Mouse (Mus musculus) lung, embryonic 16.5 days (tissue): ENCODE measurements around the gene Prune1. TPM values are rescaled to one million over a fixed set of nuclear protein-coding genes. Genes with fewer than 3 reads are reported as not detected.

ENCODE experiments used
- ATAC-seq: fragments of 200-750 bp; cut with Nextera tagmentation; 2 replicates; pipeline ENCODE4 v1.8.0; 2017; ENCODE audit warnings: low read depth, mild to moderate bottlenecking, moderate library complexity
- H3K27ac ChIP-seq: fragments of 300-500 bp; sonication (generic); 2 replicates; pipeline ENCODE4 v1.5.1; 2014; ENCODE audit warnings: mild to moderate bottlenecking, control low read depth, low read length
- H3K27me3 ChIP-seq: fragments of 300-500 bp; sonication (generic); 2 replicates; pipeline ENCODE4 v1.6.1; 2014; ENCODE audit warnings: low read depth, low read length, mixed read lengths; ENCODE audit not compliant: control insufficient read depth, insufficient read depth
- H3K36me3 ChIP-seq: fragments of 300-500 bp; sonication (generic); 2 replicates; pipeline ENCODE4 v1.6.1; 2014; ENCODE audit warnings: low read length; ENCODE audit not compliant: control insufficient read depth, insufficient read depth
- H3K4me1 ChIP-seq: fragments of 300-500 bp; sonication (generic); replicated peaks from 2 replicates; pipeline ENCODE4 v1.6.1; 2014; ENCODE audit warnings: low read length, mixed read lengths; ENCODE audit not compliant: control insufficient read depth, insufficient read depth
- H3K4me2 ChIP-seq: fragments of 300-500 bp; sonication (generic); 2 replicates; pipeline ENCODE4 v1.6.1; 2014; ENCODE audit warnings: low read depth, low read length, control low read depth
- H3K4me3 ChIP-seq: fragments of 300-500 bp; sonication (generic); 2 replicates; pipeline ENCODE4 v1.5.1; 2014; ENCODE audit warnings: mild to moderate bottlenecking, low read length, control low read depth
- H3K9ac ChIP-seq: fragments of 300-500 bp; sonication (generic); 2 replicates; pipeline ENCODE4 v1.6.1; 2014; ENCODE audit warnings: low read length, control low read depth
- H3K9me3 ChIP-seq: fragments of 300-500 bp; sonication (generic); 2 replicates; pipeline ENCODE4 v1.6.1; 2016; ENCODE audit warnings: low read length; ENCODE audit not compliant: control insufficient read depth
- WGBS: fragments of 180-500 bp; shearing (Covaris S2); extraction: QIAGEN DNeasy Blood & Tissue Kit; methylation state at CpG from one replicate; pipeline ENCODE4 v1.1.7; 2014; 5-methylcytosine and 5-hydroxymethylcytosine counted together
- polyA plus RNA-seq: library from polyadenylated mRNA; unstranded; fragments of >200 nt; fragmentation: Nextera tagmentation; extraction: Ambion mirVana; gene quantifications from 2 replicates; pipeline ENCODE4 v1.2.1, GENCODE M21; 2015

The Prune1 gene
- polyA plus RNA-seq, 1 experiment from 2014 or later, result 23.9 TPM

GRCm38 (mm10) chr3:95256931-95257330 is 24.9 kb downstream of the Prune1 start:
- H3K9ac ChIP-seq, result no peak overlapping the region
- WGBS, result 89% methylated on average over 5 of the region's 5 CpGs
- H3K4me1 ChIP-seq, result no peaks in the 10 kb centered on the region
- no peak overlapping the region for H3K4me3 ChIP-seq
- H3K27me3 ChIP-seq, result no peaks in the 10 kb centered on the region
- H3K27ac ChIP-seq, result no peak overlapping the region
- ATAC-seq, result no peak
- no peak overlapping the region for H3K4me2 ChIP-seq
- H3K36me3 ChIP-seq, result peaks cover 41% of the 10 kb centered on the region
- H3K9me3 ChIP-seq, result no peaks in the 10 kb centered on the region

GRCm38 (mm10) chr3:95250783-95251424 is 31.0 kb downstream of the Prune1 start, which contains the start of gene Bnipl:
Bnipl (minus strand) TSS chr3:95251193.
- no peaks in the 10 kb centered on the region for H3K27me3 ChIP-seq
- H3K36me3 ChIP-seq, result peaks cover 7% of the 10 kb centered on the region
- peak; percentile 81 for ATAC-seq
- 0 out of 2 replicates have a peak within 1 kb of the TSS, but pooled peaks have one; percentile 10 for H3K4me3 ChIP-seq
- 34% methylated on average over 7 of the region's 7 CpGs for WGBS
- H3K4me2 ChIP-seq, result peak within 1 kb of the TSS; percentile 38
- peak within 1 kb of the TSS; percentile 78 for H3K27ac ChIP-seq
- H3K9me3 ChIP-seq, result no peaks in the 10 kb centered on the region
- H3K4me1 ChIP-seq, result no peaks in the 10 kb centered on the region
- peak within 1 kb of the TSS; percentile 38; the same call in 1 of the 2 replicates for H3K9ac ChIP-seq

- ATAC-seq, result no peak; the same call in 1 of the 2 replicates
- no peak overlapping the region for H3K4me3 ChIP-seq
- H3K27ac ChIP-seq, result peak overlapping the region; percentile 78; the same call in 1 of the 2 replicates
- no peaks in the 10 kb centered on the region for H3K27me3 ChIP-seq
- WGBS, result 57% methylated on average over 5 of the region's 5 CpGs
- no peaks in the 10 kb centered on the region for H3K4me1 ChIP-seq
- peak overlapping the region; percentile 38 for H3K4me2 ChIP-seq
- peaks cover 9% of the 10 kb centered on the region for H3K36me3 ChIP-seq
- no peaks in the 10 kb centered on the region for H3K9me3 ChIP-seq
- H3K9ac ChIP-seq, result 0 out of 2 replicates have a peak overlapping the region, but pooled peaks have one; percentile 21
Measured at GRCm38 (mm10) chr3:95250361-95250760, 31.5 kb downstream of the Prune1 start.

- WGBS, result 61% methylated on average over 1 of the region's 1 CpGs
- Histone ChIP-seq H3K36me3 (peaks cover 6% of the 10 kb centered on the region; the same call in 1 of the 2 replicates), H3K9me3 (no peaks in the 10 kb centered on the region), H3K9ac (no peak overlapping the region), H3K27me3 (no peaks in the 10 kb centered on the region), H3K4me2 (no peak overlapping the region), H3K4me3 (no peak overlapping the region), H3K27ac (no peak overlapping the region), H3K4me1 (no peaks in the 10 kb centered on the region)
- ATAC-seq, result no peak
Measured at GRCm38 (mm10) chr3:95247660-95248336, 34.1 kb downstream of the Prune1 start.

GRCm38 (mm10) chr3:95246465-95247231 is 35.2 kb downstream of the Prune1 start:
- Histone ChIP-seq H3K9ac (no peak overlapping the region), H3K27ac (no peak overlapping the region), H3K4me3 (no peak overlapping the region), H3K36me3 (peaks cover 6% of the 10 kb centered on the region; the same call in 1 of the 2 replicates), H3K4me1 (no peaks in the 10 kb centered on the region), H3K9me3 (no peaks in the 10 kb centered on the region), H3K4me2 (no peak overlapping the region), H3K27me3 (no peaks in the 10 kb centered on the region)
- 71% methylated on average over 5 of the region's 5 CpGs for WGBS
- ATAC-seq, result peak; percentile 64

- Histone ChIP-seq H3K9ac (no peak overlapping the region), H3K4me2 (no peak overlapping the region), H3K4me3 (no peak overlapping the region), H3K27me3 (no peaks in the 10 kb centered on the region), H3K4me1 (peaks cover 5% of the 10 kb centered on the region), H3K9me3 (no peaks in the 10 kb centered on the region), H3K27ac (no peak overlapping the region), H3K36me3 (peaks cover 10% of the 10 kb centered on the region)
- 71% methylated on average over 2 of the region's 2 CpGs for WGBS
- ATAC-seq, result no peak
Measured at GRCm38 (mm10) chr3:95243086-95243485, 38.8 kb downstream of the Prune1 start.

GRCm38 (mm10) chr3:95241498-95241897 is 40.4 kb downstream of the Prune1 start, which contains the start of gene Gm128:
Gm128 (minus strand) TSS chr3:95241598.
- peaks cover 17% of the 10 kb centered on the region for H3K36me3 ChIP-seq
- H3K9me3 ChIP-seq, result no peaks in the 10 kb centered on the region
- 80% methylated on average over 7 of the region's 7 CpGs for WGBS
- no peaks in the 10 kb centered on the region for H3K27me3 ChIP-seq
- peaks cover 5% of the 10 kb centered on the region for H3K4me1 ChIP-seq
- ATAC-seq, result no peak
- H3K4me3 ChIP-seq, result no peak within 1 kb of the TSS
- H3K27ac ChIP-seq, result no peak within 1 kb of the TSS
- H3K9ac ChIP-seq, result peak within 1 kb of the TSS; percentile 39; the same call in 1 of the 2 replicates
- peak within 1 kb of the TSS; percentile 24; the same call in 1 of the 2 replicates for H3K4me2 ChIP-seq

- no peaks in the 10 kb centered on the region for H3K9me3 ChIP-seq
- WGBS, result 25% methylated on average over 17 of the region's 17 CpGs
- peak; percentile 76 for ATAC-seq
- H3K27me3 ChIP-seq, result no peaks in the 10 kb centered on the region
- H3K4me2 ChIP-seq, result peak overlapping the region; percentile 24; the same call in 1 of the 2 replicates
- H3K27ac ChIP-seq, result no peak overlapping the region
- peaks cover 20% of the 10 kb centered on the region for H3K36me3 ChIP-seq
- H3K9ac ChIP-seq, result peak overlapping the region; percentile 39; the same call in 1 of the 2 replicates
- peaks cover 5% of the 10 kb centered on the region for H3K4me1 ChIP-seq
- H3K4me3 ChIP-seq, result no peak overlapping the region
Measured at GRCm38 (mm10) chr3:95240900-95241299, 41.0 kb downstream of the Prune1 start.

GRCm38 (mm10) chr3:95239971-95240370 is 41.9 kb downstream of the Prune1 start:
- Histone ChIP-seq H3K27ac (no peak overlapping the region), H3K4me1 (peaks cover 5% of the 10 kb centered on the region), H3K27me3 (no peaks in the 10 kb centered on the region), H3K4me2 (no peak overlapping the region), H3K9ac (no peak overlapping the region), H3K4me3 (no peak overlapping the region), H3K9me3 (no peaks in the 10 kb centered on the region), H3K36me3 (peaks cover 20% of the 10 kb centered on the region)
- WGBS, result 77% methylated on average over 12 of the region's 12 CpGs
- ATAC-seq, result no peak
